Mouse (Mus musculus) lung, postnatal 0 days (tissue): Measurements from ENCODE around the gene Fbxo31. TPM values are rescaled to one million over a fixed set of nuclear protein-coding genes. Genes with fewer than 3 reads are reported as not detected.

ENCODE experiments used
- ATAC-seq: fragments of 200-750 bp; cut with Nextera tagmentation; 2 replicates; pipeline ENCODE4 v1.8.0; 2017; ENCODE audit warnings: moderate library complexity
- DNase-seq: peaks from one replicate; pipeline ENCODE4 v3.0.0-alpha.2; 2016; ENCODE audit warnings: low spot score
- H3K27ac ChIP-seq: fragments of 300-500 bp; sonication (generic); 2 replicates; pipeline ENCODE4 v1.5.1; 2014; ENCODE audit warnings: antibody characterized with exemption, mild to moderate bottlenecking, low read length, mixed read lengths
- H3K27me3 ChIP-seq: fragments of 300-500 bp; sonication (generic); replicated peaks from 2 replicates; pipeline ENCODE4 v1.6.1; 2014; ENCODE audit warnings: low read length, mixed read lengths; ENCODE audit not compliant: insufficient read depth
- H3K36me3 ChIP-seq: fragments of 300-500 bp; sonication (generic); 2 replicates; pipeline ENCODE4 v1.6.1; 2014; ENCODE audit warnings: low read length, mixed read lengths; ENCODE audit not compliant: insufficient read depth
- H3K4me1 ChIP-seq: fragments of 300-500 bp; sonication (generic); 2 replicates; pipeline ENCODE4 v1.6.1; 2014; ENCODE audit warnings: antibody characterized with exemption, low read depth, low read length, mixed read lengths; ENCODE audit not compliant: insufficient read depth
- H3K4me2 ChIP-seq: fragments of 300-500 bp; sonication (generic); replicated peaks from 2 replicates; pipeline ENCODE4 v1.6.1; 2014; ENCODE audit warnings: low read depth, mild to moderate bottlenecking, low read length, moderate library complexity, mixed read lengths
- H3K4me3 ChIP-seq: fragments of 300-500 bp; sonication (generic); 2 replicates; pipeline ENCODE4 v1.5.1; 2014; ENCODE audit warnings: low read depth, low read length
- H3K9ac ChIP-seq: fragments of 300-500 bp; sonication (generic); replicated peaks from 2 replicates; pipeline ENCODE4 v1.6.1; 2014; ENCODE audit warnings: low read depth, mild to moderate bottlenecking
- H3K9me3 ChIP-seq: fragments of 300-500 bp; sonication (generic); 2 replicates; pipeline ENCODE4 v1.6.1; 2016; ENCODE audit warnings: low read length, mixed read lengths
- CTCF ChIP-seq: IDR thresholded peaks from 2 replicates; pipeline ENCODE4 v1.5.1; 2016; ENCODE audit warnings: antibody characterized with exemption, mild to moderate bottlenecking
- EP300 ChIP-seq: IDR thresholded peaks from 2 replicates; pipeline ENCODE4 v1.6.1; 2016; ENCODE audit warnings: antibody characterized with exemption, mild to moderate bottlenecking, control low read depth
- WGBS: fragments of 180-500 bp; shearing (Covaris S2); extraction: QIAGEN DNeasy Blood & Tissue Kit; methylation state at CpG from one replicate; pipeline ENCODE4 v1.1.7; 2014; 5-methylcytosine and 5-hydroxymethylcytosine counted together
- polyA plus RNA-seq: library from polyadenylated mRNA; unstranded; fragments of >200 nt; fragmentation: Nextera tagmentation; extraction: Ambion mirVana; gene quantifications from 2 replicates; pipeline ENCODE4 v1.2.1, GENCODE M21; 2015

The Fbxo31 gene
- polyA plus RNA-seq, 1 experiment from 2014 or later: 12.1 TPM

DNA sequence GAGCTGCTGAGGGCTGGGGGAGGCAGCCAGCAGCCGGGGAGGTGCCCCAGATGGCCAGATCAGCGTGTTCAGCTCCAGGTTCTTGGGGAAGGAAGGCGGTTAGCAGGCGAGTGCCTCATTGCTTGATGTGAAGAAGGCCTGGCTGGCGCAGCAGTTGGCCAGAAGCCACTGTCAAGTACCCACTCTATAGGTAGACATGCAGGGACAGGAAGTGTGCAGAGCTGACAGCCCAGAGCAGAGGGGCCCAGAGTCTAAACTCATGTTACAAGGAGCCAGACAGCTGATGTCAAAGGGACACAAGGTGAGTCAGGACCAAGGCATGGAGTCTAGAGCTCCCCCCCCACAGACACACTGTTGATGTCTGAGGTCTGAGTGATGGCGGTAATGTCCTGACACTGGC, 28.6 kb downstream of the Fbxo31 start:
- no peak overlapping the region for H3K27ac ChIP-seq
- TF ChIP-seq CTCF (no peak), EP300 (no peak)
- no peak overlapping the region for H3K4me2 ChIP-seq
- 56% methylated on average over 6 of the region's 6 CpGs for WGBS
- peak; percentile 55 for ATAC-seq
- H3K9me3 ChIP-seq: no peaks in the 10 kb centered on the region
- no peaks in the 10 kb centered on the region for H3K4me1 ChIP-seq
- no peak overlapping the region for H3K9ac ChIP-seq
- peak; percentile 34 for DNase-seq
- peaks cover 17% of the 10 kb centered on the region for H3K36me3 ChIP-seq
- no peak overlapping the region for H3K4me3 ChIP-seq
- no peaks in the 10 kb centered on the region for H3K27me3 ChIP-seq

- peak; percentile 56; the same call in 1 of the 2 replicates for ATAC-seq
- TF ChIP-seq EP300: no peak
- peak; percentile 96 for TF ChIP-seq CTCF
Measured at GRCm38 (mm10) chr8:121547132-121547531, 31.5 kb downstream of the Fbxo31 start.

DNA sequence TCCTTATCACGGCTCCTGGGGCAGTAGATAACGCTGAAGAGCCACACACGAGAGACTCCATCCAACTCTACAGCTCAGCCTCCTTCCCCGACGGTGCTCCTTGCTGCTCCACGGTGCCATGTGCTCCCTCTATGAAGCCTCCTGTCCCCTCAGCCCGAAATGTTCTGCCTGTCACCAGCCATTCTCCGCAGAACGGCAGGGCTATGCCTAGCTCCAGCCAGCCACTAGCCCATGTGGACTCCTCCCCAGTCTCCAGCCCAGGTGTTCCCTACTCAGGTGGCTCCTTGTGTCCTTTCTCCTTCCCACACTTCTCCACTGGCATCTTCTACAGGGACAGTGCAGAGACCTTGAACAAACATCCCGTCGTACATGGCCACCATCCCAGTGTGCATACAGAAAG, 33.7 kb downstream of the Fbxo31 start:
- no peaks in the 10 kb centered on the region; the same call in 1 of the 2 replicates for H3K36me3 ChIP-seq
- 59% methylated on average over 11 of the region's 11 CpGs for WGBS
- DNase-seq: no peak
- H3K9me3 ChIP-seq: no peaks in the 10 kb centered on the region
- no peak for ATAC-seq
- no peak overlapping the region for H3K27ac ChIP-seq
- H3K9ac ChIP-seq: no peak overlapping the region
- no peak overlapping the region for H3K4me3 ChIP-seq
- no peaks in the 10 kb centered on the region for H3K4me1 ChIP-seq
- TF ChIP-seq EP300: no peak
- H3K4me2 ChIP-seq: no peak overlapping the region
- no peaks in the 10 kb centered on the region for H3K27me3 ChIP-seq

More at GRCm38 (mm10) chr8:121547132-121547531, 31.5 kb downstream of the Fbxo31 start:
- Histone ChIP-seq H3K27me3 (no peaks in the 10 kb centered on the region), H3K36me3 (peaks cover 11% of the 10 kb centered on the region), H3K9ac (no peak overlapping the region), H3K4me2 (no peak overlapping the region), H3K9me3 (no peaks in the 10 kb centered on the region), H3K27ac (no peak overlapping the region), H3K4me1 (no peaks in the 10 kb centered on the region), H3K4me3 (no peak overlapping the region)
- WGBS: 9% methylated on average over 7 of the region's 7 CpGs
- peak; percentile 91 for DNase-seq

DNA sequence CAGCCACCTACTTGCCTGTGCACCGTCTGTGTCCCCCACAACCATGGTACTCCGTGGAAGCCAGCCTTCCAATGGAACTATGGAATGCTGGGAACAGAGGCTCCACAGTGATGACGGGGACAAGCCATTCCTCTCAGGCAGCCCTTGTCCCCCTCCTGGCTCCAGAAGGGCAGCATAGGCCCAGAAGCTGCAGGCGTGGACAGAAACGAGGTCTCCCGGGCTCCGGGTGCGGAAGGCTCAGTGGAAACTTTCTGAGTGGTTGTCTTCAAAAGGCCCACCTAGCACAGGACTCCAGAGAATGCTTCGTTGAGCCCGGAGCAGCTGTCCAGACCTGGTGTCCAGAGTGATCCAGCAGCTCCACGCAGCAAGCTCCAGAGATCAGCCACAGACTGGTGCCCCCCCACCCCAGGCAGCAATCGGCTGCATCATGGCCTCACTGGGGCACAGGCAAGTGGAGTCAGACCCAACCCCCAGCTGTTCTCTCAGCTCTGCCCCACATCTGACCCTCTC, 34.3 kb downstream of the Fbxo31 start, which contains the start of gene 1700018B08Rik:
TSS of gene 1700018B08Rik (minus strand) at position 45 of the 510 bp plus-strand sequence.
- Histone ChIP-seq H3K4me1 (no peaks in the 10 kb centered on the region), H3K9ac (no peak within 1 kb of the TSS), H3K9me3 (no peaks in the 10 kb centered on the region), H3K27ac (no peak within 1 kb of the TSS), H3K4me2 (no peak within 1 kb of the TSS), H3K27me3 (no peaks in the 10 kb centered on the region), H3K4me3 (no peak within 1 kb of the TSS), H3K36me3 (no peaks in the 10 kb centered on the region; the same call in 1 of the 2 replicates)
- DNase-seq: no peak
- TF ChIP-seq CTCF (no peak), EP300 (no peak)
- ATAC-seq: no peak
- WGBS: 73% methylated on average over 12 of the region's 12 CpGs

- TF ChIP-seq EP300 (no peak), CTCF (no peak)
- 50% methylated on average over 13 of the region's 13 CpGs for WGBS
- no peaks in the 10 kb centered on the region for H3K27me3 ChIP-seq
Measured at GRCm38 (mm10) chr8:121542901-121543300, 35.7 kb downstream of the Fbxo31 start.

DNA sequence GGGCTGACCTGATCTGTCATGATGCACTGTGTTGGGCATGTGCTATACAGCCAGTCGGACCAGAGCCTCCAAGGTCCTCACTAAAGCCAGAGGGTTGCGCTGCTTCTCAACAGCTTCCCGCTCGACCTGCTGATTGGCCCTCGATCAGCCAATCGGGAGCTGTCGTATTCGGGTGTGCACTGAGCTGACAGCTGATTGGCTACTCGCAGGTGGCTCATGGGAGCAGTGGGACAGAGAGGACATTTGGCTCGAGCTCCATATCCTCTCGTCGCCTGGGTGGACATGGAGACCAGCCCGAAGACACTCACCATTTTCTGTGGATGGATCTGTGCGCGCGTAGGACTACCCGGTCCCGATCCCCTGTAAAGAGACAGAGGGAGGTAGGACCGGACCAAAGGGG, 36.7 kb downstream of the Fbxo31 start:
- no peak overlapping the region for H3K9ac ChIP-seq
- no peaks in the 10 kb centered on the region for H3K36me3 ChIP-seq
- DNase-seq: no peak
- TF ChIP-seq CTCF (no peak), EP300 (no peak)
- H3K4me1 ChIP-seq: no peaks in the 10 kb centered on the region
- ATAC-seq: no peak
- H3K9me3 ChIP-seq: no peaks in the 10 kb centered on the region
- no peaks in the 10 kb centered on the region for H3K27me3 ChIP-seq
- 82% methylated on average over 19 of the region's 19 CpGs for WGBS
- H3K4me2 ChIP-seq: no peak overlapping the region
- no peak overlapping the region for H3K27ac ChIP-seq
- no peak overlapping the region for H3K4me3 ChIP-seq

More at GRCm38 (mm10) chr8:121542901-121543300, 35.7 kb downstream of the Fbxo31 start:
- ATAC-seq: no peak
- DNase-seq: no peak
- Histone ChIP-seq H3K4me2 (no peak overlapping the region), H3K9ac (no peak overlapping the region), H3K27ac (no peak overlapping the region), H3K36me3 (no peaks in the 10 kb centered on the region), H3K4me1 (no peaks in the 10 kb centered on the region), H3K4me3 (no peak overlapping the region), H3K9me3 (no peaks in the 10 kb centered on the region)
